In the genomic region with DNA sequence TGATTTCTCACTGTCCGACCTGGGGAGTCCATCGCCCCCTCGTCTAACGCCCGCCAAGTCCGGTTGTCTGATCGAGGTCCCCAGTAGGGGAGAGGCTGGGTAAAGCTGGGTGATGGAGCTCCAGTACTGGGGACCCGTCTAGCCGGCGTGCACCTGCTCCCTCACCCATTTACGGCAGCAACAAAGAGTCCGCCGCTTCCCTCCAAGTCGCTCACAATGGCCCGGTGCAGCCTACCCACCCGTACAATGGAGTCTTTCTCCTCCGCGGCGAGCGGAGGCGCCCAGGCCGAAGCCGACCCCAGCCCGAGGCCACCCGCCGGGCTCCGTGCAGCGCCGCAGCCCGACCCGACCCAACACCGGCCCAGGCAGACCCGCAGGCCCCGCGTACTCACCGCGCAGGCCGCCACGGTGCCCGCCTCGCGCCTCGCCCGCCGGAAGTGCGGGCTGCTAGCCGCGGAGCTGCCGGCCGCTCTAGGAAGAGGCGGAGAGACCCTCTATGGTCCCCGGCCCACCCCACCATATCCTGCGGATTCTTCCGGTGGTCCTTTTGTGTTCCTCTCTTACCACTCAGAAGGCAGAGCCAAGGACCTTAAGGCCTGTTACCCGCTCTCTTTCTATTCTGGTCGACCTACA, we compare ENCODE assay signal across 8 mouse cellular contexts. TPM values are rescaled to one million over a fixed set of nuclear protein-coding genes. Genes with fewer than 3 reads are reported as not detected.
A peak's percentile ranks its signal among the peaks of the same experiment; 100 is the strongest.
DNase-seq lines count a peak whose midpoint lies in the region; ATAC-seq and TF ChIP-seq lines count a peak whose summit lies in the region.

A gene (minus strand): TSS at position 461 of the 633 bp plus-strand sequence.

- WGBS in limb, embryonic 14.5 days: under 1% methylated on average over 45 of the region's 56 CpGs
- whole genome bisulfite sequencing in midbrain, postnatal 0 days: under 1% methylated on average over 32 of the region's 56 CpGs

- H3K4me1 ChIP-seq in limb, embryonic 14.5 days (ENCODE audit: control insufficient read depth, insufficient read depth, low read length): 0 out of 2 replicates have a peak, but pooled peaks cover 2% of the 10 kb centered on the region
- no peaks in the 10 kb centered on the region for H3K4me1 ChIP-seq in midbrain, postnatal 0 days (ENCODE audit: insufficient read depth, low read length)

- H3K27me3 ChIP-seq in limb, embryonic 14.5 days (ENCODE audit: control insufficient read depth, insufficient read depth, low read length): no peaks in the 10 kb centered on the region
- H3K27me3 ChIP-seq in midbrain, postnatal 0 days (ENCODE audit: insufficient read depth, low read length): no peaks in the 10 kb centered on the region

- peak within 1 kb of the TSS; percentile 93 for H3K9ac ChIP-seq in limb, embryonic 14.5 days (ENCODE audit: low read depth, low read length, severe bottlenecking)
- H3K9ac ChIP-seq in midbrain, postnatal 0 days (replicated peaks; ENCODE audit: low read length, poor library complexity, severe bottlenecking): peak within 1 kb of the TSS; percentile 97

- no peak for TF ChIP-seq CTCF in midbrain, postnatal 0 days (IDR thresholded peaks at IDR 0.05)

- H3K4me3 ChIP-seq in limb, embryonic 14.5 days (replicated peaks; ENCODE audit: low read length): peak within 1 kb of the TSS; percentile 61
- peak within 1 kb of the TSS; percentile 87 for H3K4me3 ChIP-seq in midbrain, postnatal 0 days (ENCODE audit: low read depth, low read length)

- peak; percentile 95 for ATAC-seq in limb, embryonic 14.5 days (ENCODE audit: low FRiP score, low read depth)
- peak; percentile 97 for ATAC-seq in midbrain, postnatal 0 days (ENCODE audit: low FRiP score)

- peaks cover 18% of the 10 kb centered on the region for H3K36me3 ChIP-seq in limb, embryonic 14.5 days (ENCODE audit: control insufficient read depth, insufficient read depth, low read length)
- H3K36me3 ChIP-seq in midbrain, postnatal 0 days (ENCODE audit: insufficient read depth, low read length): peaks cover 9% of the 10 kb centered on the region; the same call in 1 of the 2 replicates

- no peaks in the 10 kb centered on the region for H3K9me3 ChIP-seq in limb, embryonic 14.5 days (ENCODE audit: control insufficient read depth, low read length)
- no peaks in the 10 kb centered on the region for H3K9me3 ChIP-seq in midbrain, postnatal 0 days (ENCODE audit: low read length)

- H3K4me2 ChIP-seq in limb, embryonic 14.5 days (replicated peaks; ENCODE audit: low read depth, low read length, severe bottlenecking): peak within 1 kb of the TSS; percentile 74
- H3K4me2 ChIP-seq in midbrain, postnatal 0 days (ENCODE audit: low read depth, low read length, poor library complexity, severe bottlenecking): peak within 1 kb of the TSS; percentile 57

- DNase-seq in urinary bladder, adult 2 months (ENCODE audit: low spot score): peak; percentile 68
- no peak for DNase-seq in urinary bladder, postnatal 10 days (ENCODE audit: low spot score)
- peak; percentile 73 for DNase-seq in embryo, embryonic 11.5 days (ENCODE audit: low read depth, low spot score)
- DNase-seq in heart, adult 18-20 months: peak; percentile 65 to 73
- DNase-seq in kidney, adult 11 months: peak; percentile 50
- peak; percentile 82 for DNase-seq in limb, embryonic 14.5 days (ENCODE audit: low spot score)
- DNase-seq in midbrain, postnatal 0 days (ENCODE audit: low spot score): peak; percentile 92
- DNase-seq in spleen, postnatal 4 days (ENCODE audit: low spot score in 2 of 2): peak; percentile 57 to 80

- TF ChIP-seq POLR2A in limb, embryonic 14.5 days (IDR thresholded peaks at IDR 0.05; ENCODE audit: borderline replicate concordance, extremely low read depth, insufficient read depth, insufficient read length): peak; percentile 80; the same call in 1 of the 2 replicates

- peak within 1 kb of the TSS; percentile 84 for H3K27ac ChIP-seq in limb, embryonic 14.5 days (replicated peaks; ENCODE audit: low read depth, low read length)
- peak within 1 kb of the TSS; percentile 97 for H3K27ac ChIP-seq in midbrain, postnatal 0 days (ENCODE audit: low read depth, low read length)

RNA-seq across cellular contexts. Expression of the gene that starts here (rescaled TPM):
- polyA plus RNA-seq in urinary bladder, adult 2 months (2012; rRNA removed): 35.7 and 43.6 TPM in 2 replicates
- 10 to 100 TPM; 16.1 to 19.7 TPM for total RNA-seq in heart, adult 18-20 months (2021)
- 109 and 128 TPM in 2 replicates for polyA plus RNA-seq in limb, embryonic 14.5 days (2012; rRNA removed)
- 166 and 184 TPM in 2 replicates for polyA plus RNA-seq in limb, embryonic 14.5 days (2014; fragmentation: Nextera tagmentation; extraction: Ambion mirVana)
- total RNA-seq in midbrain, postnatal 0 days (2014; rRNA removed): 62.8 and 64.5 TPM in 2 replicates
- polyA plus RNA-seq in midbrain, postnatal 0 days (2015; fragmentation: Nextera tagmentation; extraction: Ambion mirVana): 95.0 and 96.4 TPM in 2 replicates
